Mouse (Mus musculus): Measurements from ENCODE around the gene Epb42. TPM values are rescaled to one million over a fixed set of nuclear protein-coding genes. Genes with fewer than 3 reads are reported as not detected.
A peak's percentile ranks its signal among the peaks of the same experiment; 100 is the strongest.
"Not testable (repeated sequence)": the region's sequence is repeated elsewhere in the genome, so short reads cannot be mapped to it uniquely, and the experiment has no call there.

The Epb42 gene
- polyA plus RNA-seq, 1 experiment from 2014 or later: 0.32 TPM

- 75% methylated on average over 2 of the region's 2 CpGs for WGBS
- Histone ChIP-seq H3K27me3 (ENCODE audit: control insufficient read depth, insufficient read depth, low read length) (no peaks in the 10 kb centered on the region), H3K4me2 (ENCODE audit: low read length) (no peak overlapping the region), H3K36me3 (ENCODE audit: control insufficient read depth, insufficient read depth, low read length) (0 out of 2 replicates have a peak, but pooled peaks cover 7% of the 10 kb centered on the region), H3K27ac (replicated peaks; ENCODE audit: low read depth, low read length) (no peak overlapping the region), H3K4me1 (ENCODE audit: control insufficient read depth, insufficient read depth, low read length) (no peaks in the 10 kb centered on the region), H3K4me3 (replicated peaks; ENCODE audit: low read depth, low read length) (no peak overlapping the region), H3K9ac (replicated peaks; ENCODE audit: low read length) (no peak overlapping the region), H3K9me3 (ENCODE audit: control insufficient read depth, low read length) (no peaks in the 10 kb centered on the region)
- DNase-seq (no peak), ATAC-seq (ENCODE audit: low FRiP score, low TSS enrichment) (no peak)
Measured at GRCm38 (mm10) chr2:121003586-121003985, 33.3 kb downstream of the Epb42 start.

GRCm38 (mm10) chr2:120998863-120999262, 38.0 kb downstream of the Epb42 start:
- Histone ChIP-seq H3K9me3 (ENCODE audit: control insufficient read depth, low read length) (no peaks in the 10 kb centered on the region), H3K4me2 (ENCODE audit: low read length) (no peak overlapping the region), H3K4me3 (replicated peaks; ENCODE audit: low read depth, low read length) (no peak overlapping the region), H3K9ac (replicated peaks; ENCODE audit: low read length) (no peak overlapping the region), H3K36me3 (ENCODE audit: control insufficient read depth, insufficient read depth, low read length) (0 out of 2 replicates have a peak, but pooled peaks cover 7% of the 10 kb centered on the region), H3K4me1 (ENCODE audit: control insufficient read depth, insufficient read depth, low read length) (no peaks in the 10 kb centered on the region), H3K27ac (replicated peaks; ENCODE audit: low read depth, low read length) (no peak overlapping the region), H3K27me3 (ENCODE audit: control insufficient read depth, insufficient read depth, low read length) (no peaks in the 10 kb centered on the region)
- WGBS: 94% methylated on average over 8 of the region's 8 CpGs
- ATAC-seq (ENCODE audit: low FRiP score, low TSS enrichment): no peak
- no peak for DNase-seq

GRCm38 (mm10) chr2:120996607-120997006, 40.3 kb downstream of the Epb42 start:
- not testable (repeated sequence) for H3K4me1 ChIP-seq (ENCODE audit: control insufficient read depth, insufficient read depth, low read length); H3K27me3 ChIP-seq (ENCODE audit: control insufficient read depth, insufficient read depth, low read length); H3K4me3 ChIP-seq (replicated peaks; ENCODE audit: low read depth, low read length); ATAC-seq (ENCODE audit: low FRiP score, low TSS enrichment); H3K4me2 ChIP-seq (ENCODE audit: low read length); H3K27ac ChIP-seq (replicated peaks; ENCODE audit: low read depth, low read length); DNase-seq; H3K9ac ChIP-seq (replicated peaks; ENCODE audit: low read length); H3K9me3 ChIP-seq (ENCODE audit: control insufficient read depth, low read length)
- 74% methylated on average over 1 of the region's 1 CpGs for whole genome bisulfite sequencing
- H3K36me3 ChIP-seq (ENCODE audit: control insufficient read depth, insufficient read depth, low read length): peaks cover 13% of the 10 kb centered on the region; the same call in 1 of the 2 replicates

- Histone ChIP-seq H3K4me2 (ENCODE audit: low read length) (no peak overlapping the region), H3K9me3 (ENCODE audit: control insufficient read depth, low read length) (no peaks in the 10 kb centered on the region), H3K27me3 (ENCODE audit: control insufficient read depth, insufficient read depth, low read length) (no peaks in the 10 kb centered on the region), H3K27ac (replicated peaks; ENCODE audit: low read depth, low read length) (no peak overlapping the region), H3K4me1 (ENCODE audit: control insufficient read depth, insufficient read depth, low read length) (no peaks in the 10 kb centered on the region), H3K36me3 (ENCODE audit: control insufficient read depth, insufficient read depth, low read length) (peaks cover 13% of the 10 kb centered on the region; the same call in 1 of the 2 replicates), H3K4me3 (replicated peaks; ENCODE audit: low read depth, low read length) (no peak overlapping the region), H3K9ac (replicated peaks; ENCODE audit: low read length) (no peak overlapping the region)
- WGBS: 77% methylated on average over 4 of the region's 4 CpGs
- ATAC-seq (ENCODE audit: low FRiP score, low TSS enrichment) (no peak), DNase-seq (no peak)
Measured at GRCm38 (mm10) chr2:120991196-120991595, 45.7 kb downstream of the Epb42 start.

- Histone ChIP-seq H3K4me2 (ENCODE audit: low read length) (no peak overlapping the region), H3K4me3 (replicated peaks; ENCODE audit: low read depth, low read length) (no peak overlapping the region), H3K27ac (replicated peaks; ENCODE audit: low read depth, low read length) (no peak overlapping the region), H3K27me3 (ENCODE audit: control insufficient read depth, insufficient read depth, low read length) (no peaks in the 10 kb centered on the region), H3K4me1 (ENCODE audit: control insufficient read depth, insufficient read depth, low read length) (no peaks in the 10 kb centered on the region), H3K9ac (replicated peaks; ENCODE audit: low read length) (no peak overlapping the region), H3K36me3 (ENCODE audit: control insufficient read depth, insufficient read depth, low read length) (peaks cover 13% of the 10 kb centered on the region), H3K9me3 (ENCODE audit: control insufficient read depth, low read length) (no peaks in the 10 kb centered on the region)
- DNase-seq (no peak), ATAC-seq (ENCODE audit: low FRiP score, low TSS enrichment) (no peak)
- WGBS: 98% methylated on average over 1 of the region's 1 CpGs
Measured at GRCm38 (mm10) chr2:120985241-120985640, 51.6 kb downstream of the Epb42 start.

GRCm38 (mm10) chr2:120983611-120984010, 53.3 kb downstream of the Epb42 start:
- no peaks in the 10 kb centered on the region for H3K27me3 ChIP-seq (ENCODE audit: control insufficient read depth, insufficient read depth, low read length)
- WGBS: 16% methylated on average over 2 of the region's 2 CpGs
- H3K27ac ChIP-seq (replicated peaks; ENCODE audit: low read depth, low read length): no peak overlapping the region
- H3K4me3 ChIP-seq (replicated peaks; ENCODE audit: low read depth, low read length): no peak overlapping the region
- peaks cover 13% of the 10 kb centered on the region for H3K36me3 ChIP-seq (ENCODE audit: control insufficient read depth, insufficient read depth, low read length)
- no peaks in the 10 kb centered on the region for H3K9me3 ChIP-seq (ENCODE audit: control insufficient read depth, low read length)
- H3K4me1 ChIP-seq (ENCODE audit: control insufficient read depth, insufficient read depth, low read length): no peaks in the 10 kb centered on the region
- no peak overlapping the region for H3K9ac ChIP-seq (replicated peaks; ENCODE audit: low read length)
- DNase-seq (no peak), ATAC-seq (ENCODE audit: low FRiP score, low TSS enrichment) (no peak)
- no peak overlapping the region for H3K4me2 ChIP-seq (ENCODE audit: low read length)

GRCm38 (mm10) chr2:120980861-120981260, 56.0 kb downstream of the Epb42 start:
- Histone ChIP-seq H3K27me3 (ENCODE audit: control insufficient read depth, insufficient read depth, low read length) (no peaks in the 10 kb centered on the region), H3K9me3 (ENCODE audit: control insufficient read depth, low read length) (no peaks in the 10 kb centered on the region), H3K4me1 (ENCODE audit: control insufficient read depth, insufficient read depth, low read length) (0 out of 2 replicates have a peak, but pooled peaks cover 6% of the 10 kb centered on the region), H3K36me3 (ENCODE audit: control insufficient read depth, insufficient read depth, low read length) (peaks cover 6% of the 10 kb centered on the region; the same call in 1 of the 2 replicates), H3K27ac (replicated peaks; ENCODE audit: low read depth, low read length) (no peak overlapping the region), H3K4me2 (ENCODE audit: low read length) (no peak overlapping the region), H3K4me3 (replicated peaks; ENCODE audit: low read depth, low read length) (no peak overlapping the region), H3K9ac (replicated peaks; ENCODE audit: low read length) (no peak overlapping the region)
- ATAC-seq (ENCODE audit: low FRiP score, low TSS enrichment) (no peak), DNase-seq (no peak)
- WGBS: 72% methylated on average over 2 of the region's 2 CpGs

GRCm38 (mm10) chr2:120979819-120980218, 57.1 kb downstream of the Epb42 start:
- peaks cover 6% of the 10 kb centered on the region; the same call in 1 of the 2 replicates for H3K36me3 ChIP-seq (ENCODE audit: control insufficient read depth, insufficient read depth, low read length)
- no peak overlapping the region for H3K27ac ChIP-seq (replicated peaks; ENCODE audit: low read depth, low read length)
- H3K9ac ChIP-seq (replicated peaks; ENCODE audit: low read length): no peak overlapping the region
- H3K4me3 ChIP-seq (replicated peaks; ENCODE audit: low read depth, low read length): no peak overlapping the region
- no peak overlapping the region for H3K4me2 ChIP-seq (ENCODE audit: low read length)
- H3K9me3 ChIP-seq (ENCODE audit: control insufficient read depth, low read length): no peaks in the 10 kb centered on the region
- ATAC-seq (ENCODE audit: low FRiP score, low TSS enrichment) (no peak), DNase-seq (no peak)
- WGBS: 95% methylated on average over 1 of the region's 1 CpGs
- 0 out of 2 replicates have a peak, but pooled peaks cover 6% of the 10 kb centered on the region for H3K4me1 ChIP-seq (ENCODE audit: control insufficient read depth, insufficient read depth, low read length)
- H3K27me3 ChIP-seq (ENCODE audit: control insufficient read depth, insufficient read depth, low read length): no peaks in the 10 kb centered on the region

GRCm38 (mm10) chr2:120978693-120979037, 58.2 kb downstream of the Epb42 start:
- Histone ChIP-seq H3K4me3 (replicated peaks; ENCODE audit: low read depth, low read length) (no peak overlapping the region), H3K27me3 (ENCODE audit: control insufficient read depth, insufficient read depth, low read length) (no peaks in the 10 kb centered on the region), H3K9ac (replicated peaks; ENCODE audit: low read length) (no peak overlapping the region), H3K36me3 (ENCODE audit: control insufficient read depth, insufficient read depth, low read length) (peaks cover 6% of the 10 kb centered on the region; the same call in 1 of the 2 replicates), H3K27ac (replicated peaks; ENCODE audit: low read depth, low read length) (no peak overlapping the region), H3K4me2 (ENCODE audit: low read length) (no peak overlapping the region), H3K9me3 (ENCODE audit: control insufficient read depth, low read length) (no peaks in the 10 kb centered on the region), H3K4me1 (ENCODE audit: control insufficient read depth, insufficient read depth, low read length) (0 out of 2 replicates have a peak, but pooled peaks cover 6% of the 10 kb centered on the region)
- DNase-seq (peak; percentile 36), ATAC-seq (ENCODE audit: low FRiP score, low TSS enrichment) (no peak)
- WGBS: 35% methylated on average over 2 of the region's 2 CpGs

Data from midbrain, embryonic 14.5 days (tissue).